Mouse (Mus musculus): ENCODE data around the gene Tada3. TPM values are rescaled to one million over a fixed set of nuclear protein-coding genes. Genes with fewer than 3 reads are reported as not detected.

The Tada3 gene
- 41.4 and 52.6 TPM in 2 replicates for polyA plus RNA-seq (2012; ENCODE audit: low replicate concordance)

DNA sequence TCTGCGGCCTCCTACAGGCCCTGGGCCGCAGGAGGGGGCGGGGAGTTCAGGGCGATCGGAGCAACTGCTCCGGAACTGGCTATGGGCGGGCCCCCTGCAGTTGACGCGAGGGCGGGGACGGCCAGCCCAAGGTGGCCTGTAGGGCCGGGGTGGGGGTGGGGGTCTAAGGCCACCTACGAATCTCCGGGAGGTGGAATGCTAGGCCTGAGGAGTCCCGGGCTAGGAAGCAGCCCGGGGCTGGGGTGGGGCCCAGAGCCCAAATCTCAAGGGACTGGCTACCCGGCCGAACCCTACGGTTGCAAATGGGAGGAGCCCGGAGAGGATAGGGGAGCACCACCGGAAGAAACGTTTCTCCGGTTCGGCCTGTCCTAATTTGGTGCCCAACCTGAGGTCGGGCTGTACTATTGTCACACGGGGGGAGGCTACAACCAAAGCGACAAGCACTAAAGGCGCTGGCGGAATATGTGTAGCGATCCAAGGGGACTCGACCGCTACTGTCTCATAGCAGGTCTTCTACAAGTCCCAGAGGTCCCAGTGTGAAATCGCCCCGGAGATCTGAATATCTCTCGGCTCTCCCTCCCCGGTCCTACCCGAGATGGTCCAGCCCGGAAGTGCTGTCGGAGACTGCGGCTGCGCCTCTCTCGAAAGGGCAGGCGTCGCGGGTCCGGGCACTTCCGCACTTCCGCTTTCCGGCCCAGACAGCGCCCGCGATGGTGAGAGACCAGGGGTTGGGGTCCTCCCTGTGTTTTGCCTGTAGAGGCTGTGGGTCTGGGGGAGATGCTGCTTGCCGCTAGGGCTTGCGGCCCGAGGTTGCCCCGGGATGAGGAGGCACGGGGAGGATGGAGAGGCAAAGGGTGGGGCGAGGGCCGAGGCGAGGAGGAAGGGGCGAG, at the start of gene Tada3, which contains the start of gene Arpc4:
Gene Tada3 (minus strand): TSS at position 388 of the 890 bp plus-strand sequence.
Gene Arpc4 (plus strand): TSS at position 620 of the 890 bp plus-strand sequence.

DNA sequence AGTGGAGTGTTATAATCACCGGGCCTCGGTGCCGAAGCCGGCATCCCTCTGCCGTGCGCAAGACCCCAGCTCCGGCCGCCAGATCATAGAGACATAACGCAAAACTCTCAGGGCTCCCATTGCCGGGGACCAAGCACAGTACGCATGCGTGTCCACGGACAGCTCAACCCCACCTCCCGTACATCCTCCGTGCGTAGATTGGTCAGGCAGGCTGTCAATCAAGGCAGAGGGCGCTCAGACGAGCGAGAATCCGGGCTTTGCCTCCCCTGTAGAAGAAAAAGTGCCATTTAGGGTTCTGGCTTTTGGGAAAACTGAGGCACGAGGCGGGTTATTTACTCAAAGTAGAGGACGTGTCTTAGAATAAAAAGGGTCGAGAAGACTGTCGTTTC, 41.5 kb upstream of the Tada3 start, which contains the start of gene Rpusd3:
Gene Rpusd3 (minus strand): TSS at position 142 of the 389 bp plus-strand sequence.

DNA sequence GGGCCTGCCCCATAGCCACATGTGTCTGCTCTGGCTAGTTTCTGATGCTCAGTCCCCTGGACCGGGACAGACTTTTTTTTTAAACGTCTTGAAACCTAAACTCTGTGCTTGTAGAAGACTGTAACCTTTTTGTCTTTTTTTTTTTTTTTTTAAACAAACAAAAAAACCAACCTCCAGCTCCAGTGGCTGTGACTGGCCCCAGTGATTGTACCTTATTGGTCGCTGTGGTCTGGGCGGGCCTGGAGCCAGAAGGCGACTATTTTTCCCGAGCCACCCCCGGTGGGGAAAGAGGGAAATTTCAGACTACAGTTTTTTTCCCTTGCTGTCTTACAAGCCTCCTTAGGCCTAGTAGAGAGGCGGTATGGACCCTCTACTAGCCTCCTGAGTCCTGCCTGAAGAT, 11.3 kb upstream of the Tada3 start, which contains the start of gene Ttll3:
Gene Ttll3 (plus strand): TSS at position 301 of the 400 bp plus-strand sequence.

DNA sequence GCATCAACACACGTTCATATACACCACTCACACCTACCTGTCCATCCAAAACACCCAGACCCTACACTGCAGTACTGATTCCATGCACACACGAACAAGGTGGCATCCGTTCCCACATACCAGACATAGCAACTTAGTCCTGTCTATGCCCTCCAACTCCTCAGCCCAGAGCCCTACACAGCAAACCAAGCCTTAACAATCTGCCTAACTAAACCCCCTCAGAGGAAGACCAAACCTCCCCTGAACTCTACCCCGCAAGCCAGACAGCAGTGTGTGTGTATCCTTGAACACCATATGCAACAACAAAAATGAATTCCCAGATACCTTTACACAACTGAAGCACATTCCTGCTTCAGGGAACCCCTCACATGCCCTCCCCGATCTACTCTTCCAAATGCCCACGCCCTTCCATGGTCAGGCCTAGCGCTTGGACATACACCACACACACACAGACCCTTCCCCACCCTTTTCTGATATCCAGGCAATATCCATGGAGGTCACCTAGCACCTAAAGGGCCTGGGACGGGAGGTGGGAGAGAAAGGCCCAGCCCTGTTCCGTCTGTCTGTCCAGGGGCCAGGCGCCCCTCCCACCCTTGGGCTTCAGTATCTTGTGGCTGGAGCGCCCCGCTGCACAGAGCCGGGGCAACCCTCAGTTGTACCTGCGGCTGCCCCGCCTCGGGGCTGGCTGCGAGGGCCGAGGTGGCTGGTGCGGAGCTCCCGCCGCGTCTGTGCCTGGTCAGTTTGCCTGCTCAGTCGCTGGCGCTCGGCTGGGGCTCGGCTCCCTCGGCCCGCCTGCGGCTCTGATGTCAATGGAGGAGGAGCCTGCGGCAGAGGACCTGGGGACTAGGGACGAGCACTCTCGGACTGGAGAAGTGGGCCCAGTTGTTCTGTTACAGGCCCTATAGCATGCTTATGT, 34.2 kb downstream of the Tada3 start, which contains the start of gene Camk1:
Gene Camk1 (minus strand): TSS at position 808 of the 916 bp plus-strand sequence.

DNA sequence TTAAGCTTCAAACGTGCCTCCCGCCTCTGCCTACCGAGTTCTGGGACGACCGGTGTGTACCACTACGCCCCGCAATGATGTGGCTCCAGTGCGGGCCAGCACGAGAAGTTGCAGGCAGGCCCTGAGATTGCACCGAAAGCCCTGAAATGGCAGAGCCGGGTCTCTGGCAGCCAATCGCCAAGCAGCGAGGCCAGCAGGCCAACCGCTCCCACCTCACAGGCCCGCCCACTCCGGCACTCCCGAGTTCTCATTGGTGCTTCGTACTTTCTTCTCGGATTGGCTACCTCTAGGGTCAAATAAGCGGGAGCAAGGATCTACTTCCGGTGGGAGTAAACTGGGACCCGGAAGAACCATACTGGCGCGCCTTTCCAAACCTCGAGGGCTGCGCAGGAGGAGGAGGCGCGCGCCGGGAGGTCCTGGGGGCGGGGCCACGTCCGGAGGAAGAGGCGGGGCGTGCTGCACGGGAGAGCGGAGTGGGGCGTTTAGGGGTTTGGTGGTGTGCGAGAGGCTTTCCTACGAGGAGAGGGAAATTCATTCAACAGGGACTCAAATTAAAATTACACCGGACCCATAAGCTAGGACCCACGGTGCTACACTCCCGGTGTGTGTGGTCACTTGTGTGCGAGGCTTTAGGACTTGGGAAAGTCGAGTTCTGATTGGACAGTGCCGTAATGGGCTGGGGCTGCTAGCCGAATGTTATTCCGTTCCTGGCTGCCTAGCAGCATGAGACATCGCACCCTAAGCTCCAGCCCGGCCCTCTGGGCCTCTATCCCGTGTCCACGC, 51.0 kb downstream of the Tada3 start, which contains the start of gene Ogg1:
Gene Ogg1 (plus strand): TSS at position 440 of the 783 bp plus-strand sequence.

Other genes starting within 250 kb of the Tada3 start
- gene Lhfpl4, start 182.5 kb downstream of the Tada3 start, polyA plus RNA-seq (2012; ENCODE audit: low replicate concordance) = 0.07 TPM in 1 of 2 replicates, not detected in the other
- gene Mtmr14, start 140.0 kb downstream of the Tada3 start, polyA plus RNA-seq (2012; ENCODE audit: low replicate concordance) = 64.5 and 115 TPM in 2 replicates
- not detected in 2 replicates for gene Cpne9, start 95.6 kb downstream of the Tada3 start, polyA plus RNA-seq (2012; ENCODE audit: low replicate concordance)
- gene Brpf1, start 70.7 kb downstream of the Tada3 start, polyA plus RNA-seq (2012; ENCODE audit: low replicate concordance) = 31.9 and 78.4 TPM in 2 replicates
- 11.2 and 13.0 TPM in 2 replicates for gene Ogg1, start 50.9 kb downstream of the Tada3 start, polyA plus RNA-seq (2012; ENCODE audit: low replicate concordance)
- gene Camk1, start 33.9 kb downstream of the Tada3 start, polyA plus RNA-seq (2012; ENCODE audit: low replicate concordance) = 3.1 and 4.4 TPM in 2 replicates
- gene Arpc4, start 232 bp upstream of the Tada3 start, polyA plus RNA-seq (2012; ENCODE audit: low replicate concordance) = 409 and 484 TPM in 2 replicates
- 5.9 and 6.1 TPM in 2 replicates for gene Ttll3, start 11.4 kb upstream of the Tada3 start, polyA plus RNA-seq (2012; ENCODE audit: low replicate concordance)
- 135 and 164 TPM in 2 replicates for gene Rpusd3, start 41.5 kb upstream of the Tada3 start, polyA plus RNA-seq (2012; ENCODE audit: low replicate concordance)
- not detected in 2 replicates for gene Cidec, start 57.9 kb upstream of the Tada3 start, polyA plus RNA-seq (2012; ENCODE audit: low replicate concordance)
- gene Jagn1, start 64.7 kb upstream of the Tada3 start, polyA plus RNA-seq (2012; ENCODE audit: low replicate concordance) = 8.9 and 12.8 TPM in 2 replicates
- 0.08 TPM in 1 of 2 replicates, not detected in the other for gene Il17re, start 80.6 kb upstream of the Tada3 start, polyA plus RNA-seq (2012; ENCODE audit: low replicate concordance)
- 2.5 and 3.0 TPM in 2 replicates for gene Il17rc, start 93.5 kb upstream of the Tada3 start, polyA plus RNA-seq (2012; ENCODE audit: low replicate concordance)
- 25.7 and 65.0 TPM in 2 replicates for gene Creld1, start 105.4 kb upstream of the Tada3 start, polyA plus RNA-seq (2012; ENCODE audit: low replicate concordance)
- 0.06 TPM in 1 of 2 replicates, not detected in the other for gene Prrt3, start 124.0 kb upstream of the Tada3 start, polyA plus RNA-seq (2012; ENCODE audit: low replicate concordance)
- 54.1 and 74.3 TPM in 2 replicates for gene Emc3, start 153.8 kb upstream of the Tada3 start, polyA plus RNA-seq (2012; ENCODE audit: low replicate concordance)
- 0.74 and 3.2 TPM in 2 replicates for gene Fancd2, start 153.8 kb upstream of the Tada3 start, polyA plus RNA-seq (2012; ENCODE audit: low replicate concordance)
- not detected in 2 replicates for gene Fancd2os, start 222.8 kb upstream of the Tada3 start, polyA plus RNA-seq (2012; ENCODE audit: low replicate concordance)
- 7.0 and 22.1 TPM in 2 replicates for gene Brk1, start 226.9 kb upstream of the Tada3 start, polyA plus RNA-seq (2012; ENCODE audit: low replicate concordance)
- gene Vhl, start 246.1 kb upstream of the Tada3 start, polyA plus RNA-seq (2012; ENCODE audit: low replicate concordance) = 6.5 and 10.1 TPM in 2 replicates